Mouse (Mus musculus) kidney, postnatal 14 days (tissue): ENCODE measurements around the gene Dgkh.

ENCODE experiments used
- DNase-seq: peaks from one replicate; pipeline ENCODE4 v3.0.0; 2022; ENCODE audit warnings: mixed read lengths

Dgkh gene

DNA sequence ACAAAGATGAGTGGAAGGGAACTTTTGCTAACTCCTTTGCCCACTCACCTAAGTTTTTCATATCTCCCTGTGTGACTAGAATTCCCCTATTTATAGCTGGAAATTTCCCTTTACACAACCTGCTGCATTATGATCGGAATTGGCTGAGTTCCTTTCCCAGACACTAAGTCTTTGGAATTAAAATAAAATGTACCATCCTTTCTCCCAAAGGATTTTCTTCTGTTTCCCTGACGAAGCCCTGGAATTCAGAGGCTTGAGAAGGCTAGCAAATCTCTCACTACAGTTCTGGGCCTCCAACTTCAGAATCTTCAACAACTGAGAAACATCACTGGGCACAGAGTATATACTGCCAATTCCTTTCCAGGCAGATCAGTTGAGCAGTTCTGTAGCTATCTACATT, 197.2 kb downstream of the Dgkh start:
- DNase-seq: no peak

DNA sequence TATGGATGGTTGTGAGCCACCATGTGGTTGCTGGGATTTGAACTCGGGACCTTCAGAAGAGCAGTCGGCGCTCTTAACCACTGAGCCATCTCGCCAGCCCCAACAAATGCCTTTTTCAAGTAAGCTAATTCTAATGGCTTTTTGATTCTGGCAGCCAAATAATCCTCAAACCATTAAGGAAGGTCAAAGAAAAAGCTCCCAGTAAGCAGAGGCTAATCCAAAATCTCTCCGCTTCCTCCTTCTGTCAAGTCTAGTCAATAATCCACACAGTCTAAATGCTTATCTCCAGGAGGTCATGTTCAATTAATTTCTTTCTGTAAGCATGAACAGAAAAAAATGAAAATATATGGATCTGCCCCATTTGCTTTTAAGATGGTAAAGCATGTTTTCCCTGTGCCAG, 197.9 kb downstream of the Dgkh start:
- DNase-seq: no peak

DNA sequence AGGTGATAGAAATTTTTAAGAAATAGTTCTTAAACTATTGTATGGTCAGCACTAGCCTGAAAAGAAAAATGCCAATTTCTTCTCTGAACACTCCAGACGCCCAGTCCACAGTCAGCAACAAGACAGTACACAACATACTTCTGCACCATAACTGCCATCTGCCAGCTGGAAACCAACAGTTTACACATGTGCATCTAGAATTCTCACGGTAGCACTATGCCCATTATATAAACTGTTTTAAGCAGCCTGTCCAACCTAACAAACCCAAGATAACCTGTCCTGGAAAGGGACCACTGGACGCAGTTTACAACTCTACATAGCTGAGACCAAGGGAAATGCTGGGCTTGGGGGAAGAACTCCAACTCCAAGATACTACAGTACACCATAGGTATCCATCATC, 198.9 kb downstream of the Dgkh start:
- DNase-seq: no peak

DNA sequence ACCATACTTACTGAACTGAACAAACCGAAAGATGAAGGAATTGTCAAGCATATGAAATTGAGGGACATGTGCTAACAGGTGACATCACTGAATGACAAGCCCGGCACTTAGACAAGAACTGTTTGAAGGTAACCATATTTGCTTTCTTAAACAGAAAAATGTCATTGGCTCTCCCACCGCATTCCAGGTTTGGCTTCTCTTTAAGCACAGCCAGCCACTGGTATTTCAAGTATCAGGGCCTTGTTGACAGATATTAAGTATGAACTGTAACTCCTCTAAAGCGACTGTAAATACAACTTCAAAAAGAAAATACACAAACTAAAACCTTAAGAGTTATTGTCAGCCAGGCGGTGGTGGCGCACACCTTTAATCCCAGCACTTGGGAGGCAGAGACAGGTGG, 200.2 kb downstream of the Dgkh start:
- no peak for DNase-seq

DNA sequence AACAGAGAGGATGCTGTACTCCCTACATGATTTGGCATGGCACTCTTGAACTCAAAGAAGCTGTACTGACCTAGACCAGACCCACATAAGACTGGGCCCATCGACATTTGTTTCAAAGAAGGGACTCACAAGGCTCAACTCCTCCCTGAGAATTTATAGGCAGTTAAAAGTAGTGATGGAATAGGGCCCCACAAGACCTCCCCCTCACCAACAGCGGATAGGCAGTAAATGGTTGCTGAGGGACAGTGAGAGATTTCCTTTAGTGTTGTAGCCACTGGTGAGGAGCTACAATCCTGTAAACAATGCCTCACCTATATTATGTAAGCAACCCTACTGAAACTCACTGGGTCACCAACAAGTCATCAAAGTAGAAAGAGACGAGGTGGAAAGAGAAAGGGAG, 202.3 kb downstream of the Dgkh start:
- no peak for DNase-seq

DNA sequence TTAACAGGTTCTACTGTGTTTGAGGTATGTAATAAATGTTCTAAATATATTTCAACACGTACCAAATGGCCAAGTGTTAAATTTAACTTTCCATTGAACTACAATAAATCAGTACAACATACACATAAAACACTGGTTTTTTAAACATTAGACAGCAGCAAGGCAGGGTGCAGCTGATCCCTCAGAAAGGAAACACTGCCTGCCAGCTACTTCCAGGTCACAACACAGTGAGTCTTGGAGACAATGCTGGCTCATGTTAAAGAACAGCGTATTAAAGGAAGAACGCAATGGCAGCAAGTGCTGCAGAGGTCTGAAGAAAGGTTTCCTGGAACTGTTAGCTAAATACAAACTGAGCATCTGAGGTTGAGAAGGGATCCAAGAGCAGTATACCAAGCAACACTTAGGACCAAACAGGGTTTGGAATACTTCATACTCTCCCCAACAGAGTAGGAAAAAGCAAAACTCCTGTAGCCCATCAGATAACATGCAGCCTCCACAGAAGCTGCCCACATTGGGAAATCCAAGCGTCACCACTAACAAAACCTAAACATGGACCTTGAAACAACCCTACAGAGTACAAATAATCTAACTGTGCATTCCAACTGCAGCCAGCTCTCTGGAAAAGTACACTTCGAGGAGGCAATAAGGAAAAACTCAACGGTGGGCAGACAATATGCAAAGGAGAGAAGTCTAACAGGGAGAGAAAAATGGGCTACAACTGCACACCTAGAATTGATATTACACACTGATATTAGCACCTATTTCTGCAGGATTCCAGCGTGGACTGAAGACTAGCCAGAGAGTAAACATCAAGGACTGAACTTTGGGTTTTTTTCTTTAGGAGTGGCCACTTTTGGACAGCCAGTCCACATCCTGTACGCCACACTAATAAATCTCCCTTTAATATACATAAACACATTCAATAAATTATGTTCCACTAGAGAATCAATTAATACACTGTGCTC, 203.8 kb downstream of the Dgkh start:
- DNase-seq: peak; percentile 43

DNA sequence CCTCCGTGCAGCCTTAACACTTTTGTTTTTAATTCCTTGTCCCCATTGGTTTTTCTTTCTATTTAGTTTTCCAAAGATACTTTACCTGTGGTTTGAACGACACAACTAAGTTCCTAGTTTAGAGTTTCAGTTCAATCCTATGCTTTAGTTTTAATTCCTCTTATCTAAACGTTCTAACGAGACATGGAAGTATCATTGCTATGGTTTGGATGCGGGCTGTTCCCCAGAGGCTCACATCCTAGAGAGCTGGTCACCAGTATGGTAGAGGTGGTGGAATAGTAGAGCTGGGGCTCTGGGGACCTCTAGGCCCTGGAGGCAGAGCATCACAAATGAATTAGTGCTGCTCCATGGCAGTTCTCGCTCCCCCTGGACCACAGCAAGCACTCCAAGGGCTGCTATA, 205.7 kb downstream of the Dgkh start:
- no peak for DNase-seq

DNA sequence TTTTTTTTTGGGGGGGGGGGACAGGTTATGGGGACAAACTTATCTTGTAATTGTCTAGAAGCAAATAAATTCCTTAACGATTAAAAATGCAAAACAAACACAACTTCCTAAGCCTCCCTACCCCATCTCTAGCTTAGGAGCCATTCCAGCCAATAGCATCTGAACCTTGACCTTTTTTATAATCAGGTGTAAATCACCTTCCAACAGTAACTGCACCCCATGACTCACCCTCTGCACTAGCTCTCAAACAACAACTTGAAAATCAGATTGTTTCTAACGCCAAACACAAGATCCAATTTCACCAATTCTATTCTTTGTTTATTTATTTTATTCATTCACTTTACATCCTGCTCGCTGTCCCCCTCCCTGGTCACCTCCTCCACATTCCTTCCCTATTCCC, 206.1 kb downstream of the Dgkh start:
- no peak for DNase-seq

DNA sequence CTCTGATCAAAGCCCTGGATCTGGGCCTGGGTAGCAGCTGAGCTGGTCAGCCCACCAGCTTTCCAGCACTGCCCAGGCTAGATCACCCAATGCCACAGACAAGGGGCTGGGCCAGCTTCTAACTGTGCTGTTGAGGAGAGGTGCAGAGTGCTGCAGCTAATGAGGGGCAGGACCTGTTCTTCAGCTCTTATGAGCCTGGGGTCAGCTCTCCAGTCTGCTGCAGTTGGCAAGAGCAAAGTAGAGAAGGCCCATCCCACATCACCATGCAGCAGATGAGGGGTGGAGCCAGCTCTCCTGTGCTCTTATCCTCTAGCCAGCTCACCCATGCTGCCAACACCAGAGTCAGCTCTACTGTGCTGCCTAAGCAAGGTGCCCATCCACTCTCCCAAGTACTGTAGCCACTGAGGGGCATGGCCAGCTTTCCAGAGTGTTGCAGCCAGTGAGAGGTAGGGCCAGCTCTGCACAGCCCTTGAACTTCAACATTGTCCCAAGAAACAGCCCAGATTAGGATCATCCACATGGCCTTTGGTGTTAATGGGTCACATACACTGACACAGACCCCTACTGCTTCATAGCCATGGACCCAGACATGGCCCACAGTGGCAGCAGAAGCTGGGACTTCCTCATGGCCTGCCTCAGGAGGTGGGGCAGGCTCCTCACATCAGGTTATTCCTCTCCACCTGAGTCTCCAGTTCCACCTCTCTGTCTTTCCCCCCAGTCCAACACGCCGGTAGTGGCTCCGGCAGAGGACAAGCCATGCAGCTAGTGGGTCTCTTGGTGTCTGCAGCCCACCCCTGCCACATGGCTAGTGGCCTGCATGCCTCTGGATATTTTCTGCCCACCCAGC, 206.7 kb downstream of the Dgkh start:
- DNase-seq: no peak

DNA sequence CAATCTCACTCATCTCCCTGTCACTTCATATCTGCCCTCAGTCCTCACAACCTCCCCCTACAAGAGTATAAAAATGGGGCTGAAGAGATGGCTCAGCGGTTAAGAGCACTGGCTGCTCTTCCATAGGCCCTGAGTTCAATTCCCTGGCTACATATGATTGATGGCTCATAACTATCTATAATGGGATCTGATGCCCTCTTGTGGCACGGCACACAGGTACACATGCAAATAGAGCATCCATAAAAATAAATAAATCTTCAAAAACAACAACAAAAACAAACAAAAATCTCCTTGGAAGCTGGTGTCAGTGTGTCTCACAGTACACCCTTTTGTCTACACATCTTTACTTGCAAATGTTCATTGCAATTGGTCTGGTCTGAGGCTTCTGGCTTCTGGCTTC, 207.5 kb downstream of the Dgkh start:
- DNase-seq: no peak

DNA sequence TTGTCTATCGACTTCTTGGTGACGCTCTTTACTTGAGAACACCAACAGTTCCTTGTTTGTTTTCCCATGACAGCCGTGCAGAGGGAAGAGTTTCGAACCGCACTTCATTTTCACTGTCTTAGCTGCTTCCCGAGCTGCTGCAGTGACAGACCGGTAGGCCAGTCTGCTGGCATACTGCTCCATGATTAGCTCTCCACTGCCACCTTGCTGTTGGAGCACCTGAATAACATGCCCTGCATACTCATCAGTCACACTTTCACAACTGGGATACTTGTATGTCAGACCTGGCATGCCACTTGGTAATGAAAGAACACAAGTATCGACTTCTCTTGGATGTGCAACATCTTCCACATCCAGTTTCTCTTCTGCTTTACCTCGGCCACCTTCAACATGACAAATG, 221.9 kb downstream of the Dgkh start:
- DNase-seq: no peak

DNA sequence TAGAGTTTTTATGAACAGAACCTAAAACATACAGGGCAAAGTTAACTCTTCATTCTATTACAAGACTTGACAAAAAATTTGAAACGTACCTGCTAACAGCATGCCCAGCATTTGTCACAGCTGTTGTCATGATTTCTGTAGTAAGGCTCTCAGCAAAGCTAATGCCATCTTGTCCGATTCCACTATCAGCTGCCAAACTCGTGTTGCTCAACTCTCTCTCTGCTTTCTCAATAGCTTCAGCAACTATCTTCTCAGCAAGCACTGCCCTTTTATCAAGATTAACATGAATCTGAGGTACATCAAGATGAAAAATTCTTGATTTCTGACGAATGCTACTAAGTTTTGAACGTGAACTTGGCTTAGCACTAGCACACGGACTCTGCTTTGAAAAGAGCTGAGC, 222.8 kb downstream of the Dgkh start:
- DNase-seq: no peak
